Mouse (Mus musculus) naive thymus-derived CD4-positive, alpha-beta T cell, adult 2 months (primary cell): Measurements from ENCODE around the gene Fes.
"Not testable (repeated sequence)": the region's sequence is repeated elsewhere in the genome, so short reads cannot be mapped to it uniquely, and the experiment has no call there.

ENCODE experiments used
- DNase-seq: peaks from one replicate; pipeline ENCODE4 v3.0.0-alpha.2; 2011; ENCODE audit warnings: low read depth

Fes gene

GRCm38 (mm10) chr7:80404101-80404894 lies 16.6 kb upstream of the Fes start:
- DNase-seq: peak; percentile 65

DNA sequence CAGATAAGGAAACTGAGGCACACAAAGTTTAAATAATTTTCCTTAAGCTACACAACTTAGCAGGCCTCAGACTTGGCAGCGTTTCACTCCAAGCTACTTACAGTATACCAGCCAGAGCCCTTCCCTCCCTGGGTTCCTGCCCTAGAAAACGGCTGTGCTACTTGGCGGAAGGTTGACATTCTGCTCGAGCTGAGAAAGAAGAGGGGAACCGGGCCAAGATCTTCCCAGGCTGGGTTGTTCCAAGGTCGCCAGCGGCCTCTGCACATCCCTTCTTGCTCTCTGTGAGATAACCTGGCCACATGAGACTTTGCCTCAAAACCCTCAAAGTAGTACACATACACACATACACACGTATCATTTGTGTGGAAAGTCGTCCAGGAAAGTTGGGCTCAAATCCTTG lies 15.8 kb upstream of the Fes start:
- DNase-seq: peak; percentile 43

DNA sequence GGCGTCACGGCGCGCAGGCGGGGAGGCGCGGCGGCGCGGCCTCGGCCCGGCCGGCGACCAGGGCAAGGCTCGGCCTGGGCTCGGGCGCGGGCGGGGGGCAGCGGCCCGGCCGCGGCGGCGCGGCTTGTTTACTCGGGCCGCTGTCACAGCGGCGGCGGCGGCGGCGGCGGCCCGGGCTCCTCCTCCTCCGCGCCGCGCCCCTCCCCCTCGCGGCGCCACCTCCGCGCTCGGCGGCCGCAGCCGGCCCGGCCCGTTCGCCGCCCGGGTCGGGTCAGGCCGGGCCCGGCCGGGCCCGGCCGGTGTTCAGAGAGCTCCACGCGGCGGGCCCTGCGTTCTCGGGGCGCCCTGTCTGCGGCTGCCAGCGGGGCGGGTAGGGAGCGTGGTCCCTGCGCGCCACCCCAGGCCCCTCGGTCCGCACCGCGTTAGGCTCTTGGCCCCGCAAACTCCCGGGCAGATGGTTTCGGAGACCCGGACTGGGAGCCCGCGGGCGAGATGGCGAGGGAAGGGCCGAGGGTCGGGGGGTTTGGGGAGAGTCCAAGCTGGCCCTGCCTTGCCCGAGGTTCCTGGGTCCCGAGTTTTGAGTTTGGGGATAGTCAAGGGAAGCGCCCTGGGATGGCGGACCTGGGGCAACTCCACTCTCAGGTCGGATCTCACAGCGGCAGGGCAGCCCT lies 15.0 kb upstream of the Fes start:
- peak; percentile 67 for DNase-seq

DNA sequence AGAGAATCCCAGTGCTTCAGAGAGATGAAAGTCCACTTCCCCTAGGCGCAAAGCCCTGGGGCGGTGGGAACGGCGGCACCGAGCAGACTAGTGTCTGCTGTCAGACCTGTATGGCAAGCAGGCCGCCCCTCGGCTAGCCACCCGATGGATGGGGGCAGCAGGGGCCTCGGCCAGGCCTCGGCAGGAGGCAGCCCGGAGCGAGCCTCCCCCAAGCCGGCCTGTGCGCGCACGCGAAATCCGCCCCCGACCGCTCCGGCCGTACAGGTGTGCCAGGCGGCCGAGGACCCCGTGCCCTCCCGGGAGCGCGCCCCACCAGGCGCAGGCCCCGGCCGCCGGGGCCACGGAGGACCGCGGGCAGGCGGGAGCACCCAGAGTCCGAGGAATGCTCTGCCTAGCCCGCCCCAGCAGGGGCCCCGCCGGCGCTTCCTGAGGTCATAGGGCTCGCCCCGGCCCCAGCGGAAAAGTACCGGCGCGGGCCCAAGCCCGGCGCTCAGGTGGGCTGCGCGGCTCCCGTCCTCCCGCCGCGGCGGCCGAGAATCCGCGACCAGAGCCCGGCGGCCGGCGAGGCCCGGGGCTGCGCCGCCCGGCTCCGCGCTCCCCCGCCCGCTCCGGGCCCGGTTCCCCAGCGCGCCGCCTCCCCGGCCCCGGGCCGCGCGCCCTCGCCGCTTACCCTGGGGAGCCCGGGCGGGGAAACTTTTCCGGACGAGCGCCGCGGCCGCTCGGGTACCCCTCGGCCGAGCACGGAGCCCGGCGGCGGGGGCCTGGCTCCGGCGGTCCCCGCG lies 14.3 kb upstream of the Fes start:
- DNase-seq: peak; percentile 54

DNA sequence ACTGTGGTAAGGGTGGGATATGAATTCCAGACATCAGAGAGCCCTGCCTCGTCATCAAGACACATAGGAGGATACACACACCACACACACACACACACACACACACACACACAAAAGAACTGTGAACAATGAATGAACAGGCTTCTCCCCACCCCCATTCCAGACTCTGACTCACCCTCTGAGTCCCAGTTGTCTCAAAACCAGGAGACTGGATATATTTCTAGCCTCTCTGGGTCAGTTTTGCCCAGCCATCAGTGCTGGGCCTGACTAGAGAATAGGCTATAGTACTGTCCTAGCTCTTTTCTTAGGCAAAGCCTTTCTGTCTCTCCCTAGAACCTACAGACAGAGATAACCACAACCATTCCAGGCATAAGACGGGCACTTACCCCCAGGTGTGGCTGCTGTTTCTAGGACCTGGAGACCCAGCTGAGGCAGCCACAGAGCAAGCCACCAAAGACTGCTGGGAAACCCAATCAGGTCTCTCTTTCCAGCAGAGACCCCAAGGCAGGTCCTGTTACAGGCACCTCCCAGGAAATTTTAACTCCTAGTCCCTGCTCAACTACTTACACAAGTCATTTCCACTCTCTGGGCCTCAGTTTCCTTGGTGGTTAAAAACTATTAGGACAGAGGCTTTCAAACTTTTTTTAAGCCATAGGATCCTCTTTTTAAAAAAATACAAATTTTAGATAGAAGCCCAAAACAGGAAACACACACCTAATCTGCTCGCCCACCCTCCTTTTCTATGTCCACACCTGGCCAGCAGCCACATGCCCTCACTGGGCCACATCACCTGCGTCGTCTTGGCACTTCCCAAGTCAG lies 13.5 kb upstream of the Fes start:
- no peak for DNase-seq

- DNase-seq: no peak
These were observed 12.8 kb upstream of the Fes start for GRCm38 (mm10) chr7:80400571-80400970.

DNA sequence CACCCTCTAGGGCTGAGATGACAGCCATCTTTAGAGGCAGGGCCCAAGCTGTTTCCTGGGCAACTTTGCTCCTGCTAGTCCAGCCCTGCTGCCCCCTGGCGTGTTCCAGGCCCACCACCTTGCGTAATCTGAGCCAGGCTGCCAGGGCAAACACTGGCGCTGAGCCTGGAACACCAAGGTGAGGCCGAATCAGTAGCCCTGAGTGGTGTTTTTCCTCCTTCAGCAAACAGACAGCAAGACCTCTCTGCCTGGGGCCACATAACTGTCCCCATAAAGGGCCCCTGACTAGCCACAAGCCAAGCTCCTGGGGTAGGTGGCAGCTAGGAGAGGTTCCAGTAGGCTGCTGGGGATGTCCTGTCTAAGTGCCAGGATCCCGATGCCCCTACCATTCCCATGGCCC lies 12.4 kb upstream of the Fes start:
- no peak for DNase-seq

DNA sequence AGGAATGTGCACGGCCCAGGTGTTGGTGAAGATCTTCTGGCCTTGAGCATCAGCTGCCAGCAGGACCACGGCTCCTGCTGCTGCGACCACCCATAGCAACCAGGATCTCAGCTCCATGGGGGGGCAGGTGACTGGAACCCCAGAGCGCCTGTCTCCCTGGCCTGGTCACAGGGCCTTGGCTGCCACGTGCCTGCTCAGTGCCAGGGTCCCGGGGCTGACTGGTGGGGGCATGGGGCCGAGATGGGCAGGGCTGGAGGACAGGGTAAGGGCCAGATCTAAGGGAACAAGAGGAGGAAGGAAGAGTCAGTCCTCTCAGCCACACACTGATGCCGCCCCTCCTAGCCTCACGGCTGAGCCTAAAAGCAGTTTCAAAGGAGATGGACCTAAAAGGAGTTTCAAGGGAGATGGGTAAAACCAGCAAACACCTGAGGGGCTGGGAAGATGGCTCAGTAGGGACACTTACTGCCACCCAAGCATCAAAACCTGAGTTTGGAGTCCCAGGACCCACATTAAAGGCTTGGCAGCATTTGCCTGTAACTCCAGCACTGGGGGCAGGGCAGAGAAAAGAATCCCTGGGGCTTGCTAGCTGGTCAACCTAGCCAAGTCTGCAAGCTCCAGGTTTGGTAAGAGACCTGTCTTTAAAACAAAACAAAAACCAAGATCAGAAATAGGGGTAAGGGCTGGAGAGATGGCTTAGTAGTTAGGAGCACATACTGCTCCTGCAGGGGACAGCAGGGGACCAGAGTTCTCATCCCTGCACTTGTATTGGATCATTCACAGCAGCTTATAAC lies 11.1 kb upstream of the Fes start:
- no peak for DNase-seq

DNA sequence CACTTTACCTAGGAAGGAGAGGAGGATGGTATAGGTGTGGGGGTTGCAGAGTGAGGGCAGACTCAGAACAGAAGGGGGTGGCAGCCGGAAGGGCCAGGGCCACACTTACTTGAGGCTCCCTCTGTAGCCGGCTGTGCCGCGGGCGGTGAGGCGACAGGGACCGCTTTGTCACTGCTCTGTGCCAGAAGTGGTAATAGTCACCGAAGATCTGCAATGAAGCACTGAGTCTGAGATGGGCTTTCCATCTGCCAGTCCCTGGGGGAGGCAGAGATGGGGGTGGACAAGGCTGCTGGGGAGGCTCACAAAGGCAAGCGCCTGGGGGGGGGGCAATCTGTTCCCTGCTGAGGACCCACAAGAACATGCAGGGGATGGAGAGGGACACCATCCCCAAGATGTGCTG lies 10.2 kb upstream of the Fes start:
- DNase-seq: no peak

DNA sequence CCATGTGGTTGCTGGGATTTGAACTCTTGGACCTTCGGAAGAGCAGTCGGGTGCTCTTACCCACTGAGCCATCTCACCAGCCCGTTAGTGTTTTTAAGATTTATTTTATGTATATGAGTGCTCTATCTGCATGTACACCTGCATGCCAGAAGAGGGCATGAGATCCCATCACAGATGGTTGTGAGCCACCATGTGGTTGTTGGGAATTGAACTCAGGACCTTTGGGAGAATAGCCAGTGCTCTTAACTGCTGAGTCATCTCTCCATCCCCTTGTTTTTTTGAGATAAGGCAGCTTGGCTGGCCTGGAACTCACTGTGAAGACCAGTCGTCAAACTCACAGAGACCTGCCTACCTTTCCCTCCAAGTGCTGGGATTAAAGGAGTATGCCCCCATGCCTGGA lies 8.7 kb upstream of the Fes start:
- not testable (repeated sequence) for DNase-seq

GRCm38 (mm10) chr7:80394600-80394999 lies 6.9 kb upstream of the Fes start:
- no peak for DNase-seq

DNA sequence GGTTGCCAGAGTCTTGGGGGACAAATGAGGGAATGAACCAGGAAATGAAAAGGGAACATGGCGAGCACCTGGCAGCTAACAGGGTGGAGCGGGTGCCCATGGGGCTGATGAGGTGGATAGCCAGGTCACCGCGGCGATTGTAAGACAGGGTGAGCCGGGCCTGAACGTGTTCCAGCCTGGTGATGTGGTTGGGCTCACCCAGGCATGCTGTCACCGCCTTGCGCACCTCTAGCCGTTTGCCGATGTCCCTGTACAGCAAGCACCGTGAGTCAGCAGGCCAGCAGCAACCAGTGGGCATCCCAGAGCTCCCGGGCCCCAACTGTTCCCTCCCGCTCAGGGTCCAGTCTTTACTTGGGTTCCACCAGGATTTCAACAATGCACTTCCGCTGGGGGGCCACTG lies 4.4 kb upstream of the Fes start:
- DNase-seq: no peak

- no peak for DNase-seq
These were observed 613 bp downstream of the Fes start for GRCm38 (mm10) chr7:80387033-80387632.

- DNase-seq: peak; percentile 90
These were observed 1.4 kb downstream of the Fes start for GRCm38 (mm10) chr7:80386235-80386930.

GRCm38 (mm10) chr7:80382919-80383318 lies 4.8 kb downstream of the Fes start:
- DNase-seq: no peak

DNA sequence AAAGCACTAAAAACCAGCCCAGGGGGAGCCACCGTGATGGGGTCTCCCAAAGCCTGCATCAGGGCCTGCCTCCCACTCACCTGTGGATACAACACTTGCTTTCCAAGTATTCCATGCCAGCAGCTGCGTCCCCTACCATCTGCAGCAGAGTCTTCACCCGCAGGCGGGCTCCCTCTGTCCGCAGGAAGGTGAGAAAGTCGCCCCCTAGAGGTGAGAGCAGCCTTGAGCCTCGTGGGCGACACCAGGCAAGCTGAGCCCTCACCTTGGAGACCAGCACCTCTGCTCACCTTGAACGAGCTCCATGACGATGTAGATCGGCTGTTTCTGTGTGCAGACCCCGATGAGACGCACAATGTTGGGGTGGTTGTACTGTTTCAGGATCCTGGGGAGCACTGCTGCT lies 8.2 kb downstream of the Fes start:
- peak; percentile 73 for DNase-seq

GRCm38 (mm10) chr7:80377471-80377870 lies 10.3 kb downstream of the Fes start:
- peak; percentile 92 for DNase-seq

GRCm38 (mm10) chr7:80376192-80376591 lies 11.6 kb downstream of the Fes start:
- DNase-seq: no peak

DNA sequence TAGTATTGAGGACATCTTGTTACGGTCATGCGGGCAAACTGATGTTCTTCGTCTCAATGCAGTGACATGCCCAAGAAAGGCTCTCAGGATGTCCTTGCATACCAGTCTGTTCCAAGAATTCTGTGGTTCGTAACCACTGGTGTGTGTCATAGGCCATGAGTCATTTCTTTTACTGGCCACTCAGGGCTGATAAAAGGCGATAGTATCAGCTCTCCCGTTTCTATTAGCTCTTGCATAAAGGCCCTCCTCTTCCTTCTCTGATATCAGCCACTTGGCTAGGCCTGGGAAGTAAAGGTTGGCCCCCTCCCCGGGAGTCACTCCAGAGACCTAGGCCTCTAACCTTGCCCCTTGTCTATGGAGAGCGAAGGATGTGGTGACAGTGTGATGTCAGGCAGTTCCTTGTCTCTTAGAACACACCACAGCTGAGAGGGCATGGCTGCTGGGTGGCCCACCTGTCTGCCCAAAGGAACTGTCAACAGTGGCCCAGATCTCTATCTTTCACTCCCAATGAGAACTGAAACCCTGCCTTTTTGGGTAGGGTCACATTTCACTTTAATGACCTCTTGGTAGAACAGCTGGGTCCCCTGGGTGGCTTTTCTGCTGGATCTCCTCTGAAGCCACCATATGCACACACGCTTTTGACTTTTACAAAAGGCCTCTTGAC lies 12.2 kb downstream of the Fes start:
- no peak for DNase-seq

DNA sequence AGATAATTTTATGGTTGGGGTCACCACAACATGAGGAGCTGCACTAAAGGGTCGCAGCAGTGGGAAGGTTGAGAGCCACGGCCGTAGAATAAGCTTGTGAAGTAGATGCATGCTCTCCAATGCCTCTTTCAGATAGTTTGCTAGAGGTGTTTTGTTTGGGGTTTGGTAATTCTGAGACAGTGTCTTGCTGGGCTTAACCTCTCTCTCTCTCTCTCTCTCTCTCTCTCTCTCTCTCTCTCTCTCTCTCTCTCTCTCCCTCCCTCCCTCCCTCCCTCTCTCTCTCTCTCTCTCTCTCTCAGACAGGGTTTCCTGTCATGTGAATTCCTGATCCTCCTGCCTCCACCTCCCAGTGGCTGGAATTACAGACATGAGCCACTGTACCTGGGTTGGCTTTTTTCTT lies 13.0 kb downstream of the Fes start:
- DNase-seq: no peak
